ENCODE assay signal across 8 mouse cellular contexts in the genomic region with DNA sequence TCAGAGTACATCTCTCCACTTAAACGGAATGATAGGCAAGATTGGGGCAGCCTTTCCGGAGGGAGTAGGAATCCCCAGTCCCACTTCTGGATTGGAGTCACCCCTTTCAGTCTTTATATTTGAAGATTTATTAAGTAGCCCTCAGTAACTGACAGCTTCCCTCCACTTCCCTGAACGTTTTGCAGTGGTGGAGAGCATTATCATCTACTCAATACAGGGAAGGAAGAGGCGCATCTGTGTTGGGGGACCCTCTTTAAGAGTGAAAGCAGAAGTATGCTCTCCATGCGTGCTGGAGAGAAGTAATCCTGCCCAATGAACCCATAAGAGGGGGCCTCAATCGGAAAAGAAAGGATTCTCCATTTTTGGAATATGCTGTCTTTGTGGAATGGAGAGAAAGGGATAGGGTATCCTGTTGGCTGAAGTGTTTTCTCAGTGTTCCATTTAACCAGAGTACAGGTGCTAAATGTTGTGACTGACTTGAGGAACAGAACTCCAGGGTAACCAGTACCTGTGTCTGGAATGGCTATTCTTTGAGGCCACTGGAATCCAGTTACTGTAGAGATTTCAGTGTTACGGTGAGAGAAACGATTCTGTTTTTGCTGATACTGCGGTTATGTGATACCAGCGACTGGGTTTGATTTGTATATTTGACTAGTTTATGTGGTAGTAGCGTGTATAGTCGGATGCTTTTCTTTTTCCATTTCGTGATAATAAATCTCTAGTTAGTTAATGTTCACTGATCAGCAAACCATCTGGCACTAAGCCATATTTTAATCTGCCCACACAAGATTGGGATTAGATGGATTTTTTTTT. TPM values are rescaled to one million over a fixed set of nuclear protein-coding genes. Genes with fewer than 3 reads are reported as not detected.
A peak's percentile ranks its signal among the peaks of the same experiment; 100 is the strongest.
DNase-seq lines count a peak whose midpoint lies in the region; ATAC-seq and TF ChIP-seq lines count a peak whose summit lies in the region.

No protein-coding gene starts in this region.

- H3K4me2 ChIP-seq in heart, embryonic 16.5 days (ENCODE audit: low read depth, low read length), result peak overlapping the region; percentile 93
- peak overlapping the region; percentile 95 for H3K4me2 ChIP-seq in liver, embryonic 16.5 days (ENCODE audit: low read depth, low read length)

- peaks cover 36% of the 10 kb centered on the region for H3K4me1 ChIP-seq in erythroblast, embryonic 14.5 days (ENCODE audit: control insufficient read depth)
- no peaks in the 10 kb centered on the region for H3K4me1 ChIP-seq in cortical plate, adult 2 months (ENCODE audit: control insufficient read depth, insufficient read depth, low read length)
- H3K4me1 ChIP-seq in heart, embryonic 16.5 days (ENCODE audit: control insufficient read depth, insufficient read depth, low read length), result peaks cover 29% of the 10 kb centered on the region
- H3K4me1 ChIP-seq in liver, embryonic 16.5 days (ENCODE audit: control insufficient read depth, low read depth, low read length), result peaks cover 10% of the 10 kb centered on the region

- H3K9me3 ChIP-seq in erythroblast, embryonic 14.5 days (ENCODE audit: control insufficient read depth, low read length), result no peaks in the 10 kb centered on the region
- no peaks in the 10 kb centered on the region for H3K9me3 ChIP-seq in heart, embryonic 16.5 days (replicated peaks; ENCODE audit: control insufficient read depth, low read length)
- no peaks in the 10 kb centered on the region for H3K9me3 ChIP-seq in liver, embryonic 16.5 days (replicated peaks; ENCODE audit: control insufficient read depth, low read length)

- peak; percentile 47 for DNase-seq in 416B (ENCODE audit: low read depth)
- peak; percentile 20 to 25 for DNase-seq in spleen, postnatal 10 days (ENCODE audit: low spot score in 2 of 2)
- no peak for DNase-seq in cerebellum, adult 9-11 months

- H3K27ac ChIP-seq in cortical plate, adult 2 months (ENCODE audit: insufficient read depth, low read length), result no peak overlapping the region
- H3K27ac ChIP-seq in heart, embryonic 16.5 days (ENCODE audit: low read length), result peak overlapping the region; percentile 87
- peak overlapping the region; percentile 22 for H3K27ac ChIP-seq in liver, embryonic 16.5 days (ENCODE audit: low read length)

- peak overlapping the region; percentile 74 for H3K4me3 ChIP-seq in erythroblast, embryonic 14.5 days (replicated peaks)
- peak overlapping the region; percentile 77 for H3K4me3 ChIP-seq in cortical plate, adult 2 months (ENCODE audit: insufficient read depth, low read length)
- H3K4me3 ChIP-seq in heart, embryonic 16.5 days (ENCODE audit: low read length), result peak overlapping the region; percentile 90
- H3K4me3 ChIP-seq in liver, embryonic 16.5 days (ENCODE audit: low read depth, low read length), result peak overlapping the region; percentile 75

- H3K27me3 ChIP-seq in erythroblast, embryonic 14.5 days (ENCODE audit: control insufficient read depth), result peaks cover 29% of the 10 kb centered on the region
- H3K27me3 ChIP-seq in heart, embryonic 16.5 days (ENCODE audit: control insufficient read depth, insufficient read depth, low read length), result no peaks in the 10 kb centered on the region
- H3K27me3 ChIP-seq in liver, embryonic 16.5 days (ENCODE audit: control insufficient read depth, insufficient read depth, low read depth, low read length), result peaks cover 11% of the 10 kb centered on the region

- no peaks in the 10 kb centered on the region for H3K36me3 ChIP-seq in erythroblast, embryonic 14.5 days (ENCODE audit: control insufficient read depth)
- no peaks in the 10 kb centered on the region for H3K36me3 ChIP-seq in heart, embryonic 16.5 days (ENCODE audit: control insufficient read depth, insufficient read depth)
- no peaks in the 10 kb centered on the region for H3K36me3 ChIP-seq in liver, embryonic 16.5 days (ENCODE audit: control insufficient read depth, insufficient read depth)

- TF ChIP-seq POLR2A in cortical plate, adult 2 months (IDR thresholded peaks at IDR 0.05; ENCODE audit: extremely low read depth, insufficient read depth, low read length), result no peak

- peak overlapping the region; percentile 94 for H3K9ac ChIP-seq in heart, embryonic 16.5 days (ENCODE audit: low read length)
- peak overlapping the region; percentile 80 for H3K9ac ChIP-seq in liver, embryonic 16.5 days (ENCODE audit: low read depth, low read length)

- ATAC-seq in erythroblast, adult 5-6 weeks (replicated peaks; ENCODE audit: low FRiP score, poor library complexity, severe bottlenecking), result no peak
- no peak for ATAC-seq in heart, embryonic 16.5 days (replicated peaks; ENCODE audit: extremely low read depth, insufficient read depth, low FRiP score)
- no peak for ATAC-seq in liver, embryonic 16.5 days (ENCODE audit: low read depth)

- no peak for TF ChIP-seq CTCF in cortical plate, adult 2 months (IDR thresholded peaks at IDR 0.05; ENCODE audit: extremely low read depth, insufficient read depth, low read length)

- 8% methylated on average over 13 of the region's 13 CpGs for WGBS in heart, embryonic 16.5 days
- WGBS in liver, embryonic 16.5 days (ENCODE audit: insufficient replicate concordance), result 3% methylated on average over 13 of the region's 13 CpGs

RNA-seq across cellular contexts. Expression of a gene that starts 1.1 kb away (rescaled TPM):
- 0.01 and 0.02 TPM in 2 replicates for polyA plus RNA-seq in erythroblast, embryonic 14.5 days (2012)
- total RNA-seq in erythroblast, adult 5-6 weeks (2015; ENCODE audit: low replicate concordance), result 8.6 and 10.4 TPM in 2 replicates
- total RNA-seq in erythroblast, adult 5-6 weeks (2017; ENCODE audit: low replicate concordance), result 7.5 and 8.1 TPM in 2 replicates
- polyA plus RNA-seq in cortical plate, adult 2 months (2012; rRNA removed), result 22.1 and 23.7 TPM in 2 replicates
- polyA plus RNA-seq in heart, embryonic 16.5 days (2015; fragmentation: Nextera tagmentation; extraction: Ambion mirVana), result 12.4 and 12.7 TPM in 2 replicates
- 4.2 and 4.7 TPM in 2 replicates for polyA plus RNA-seq in liver, embryonic 16.5 days (2015; fragmentation: Nextera tagmentation; extraction: Ambion mirVana)
